ENCODE assay signal across 8 mouse cellular contexts in the genomic region with DNA sequence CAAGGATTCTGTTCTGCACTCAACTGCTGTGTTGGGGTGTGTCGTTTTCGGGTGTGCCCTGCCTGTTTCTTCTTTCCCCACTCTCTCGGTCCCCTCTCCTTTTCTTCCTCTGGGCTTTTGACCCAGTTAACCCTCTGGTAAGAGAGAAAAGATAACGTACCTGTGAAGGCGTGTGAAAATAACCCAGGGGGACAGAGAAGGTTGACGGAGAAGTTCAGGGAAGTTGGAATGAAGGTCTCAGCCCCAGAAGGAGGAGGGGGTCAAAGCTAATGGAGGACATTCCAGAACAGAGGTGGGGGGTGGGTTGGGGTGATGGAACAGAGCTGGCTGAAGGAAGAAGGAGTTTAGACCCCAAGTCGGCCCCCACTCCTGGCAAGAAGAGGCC. TPM values are rescaled to one million over a fixed set of nuclear protein-coding genes. Genes with fewer than 3 reads are reported as not detected.
DNase-seq lines count a peak whose midpoint lies in the region; ATAC-seq lines count a peak whose summit lies in the region.

No protein-coding gene starts in this region.

- H3K27me3 ChIP-seq in heart, embryonic 10.5 days (ENCODE audit: insufficient read depth, poor library complexity, severe bottlenecking) = no peaks in the 10 kb centered on the region
- H3K27me3 ChIP-seq in forebrain, embryonic 11.5 days (ENCODE audit: control insufficient read depth, insufficient read depth, low read length) = no peaks in the 10 kb centered on the region
- H3K27me3 ChIP-seq in liver, embryonic 12.5 days (replicated peaks) = peaks cover 58% of the 10 kb centered on the region

- H3K36me3 ChIP-seq in heart, embryonic 10.5 days = peaks cover 35% of the 10 kb centered on the region
- peaks cover 5% of the 10 kb centered on the region; the same call in 1 of the 2 replicates for H3K36me3 ChIP-seq in forebrain, embryonic 11.5 days (ENCODE audit: control insufficient read depth, insufficient read depth, low read length)
- H3K36me3 ChIP-seq in liver, embryonic 12.5 days = peaks cover 7% of the 10 kb centered on the region

- no peak for ATAC-seq in forebrain, embryonic 11.5 days (replicated peaks; ENCODE audit: low FRiP score)
- no peak for ATAC-seq in liver, embryonic 12.5 days

- no peak for DNase-seq in heart, embryonic 10.5 days (ENCODE audit: low spot score)
- no peak for DNase-seq in heart, adult 9 months (ENCODE audit: low spot score in 2 of 2)
- DNase-seq in 3T3-L1 (ENCODE audit: low read depth, low spot score) = peak; percentile 26
- DNase-seq in forebrain, embryonic 11.5 days (ENCODE audit: low spot score) = no peak
- DNase-seq in layer of hippocampus, adult 8-10 months (ENCODE audit: low spot score in 2 of 2) = no peak
- DNase-seq in adrenal gland, postnatal 36 days = no peak
- no peak for DNase-seq in cerebellum, postnatal 25 days

- H3K4me3 ChIP-seq in heart, embryonic 10.5 days = peak overlapping the region; percentile 71
- H3K4me3 ChIP-seq in forebrain, embryonic 11.5 days (ENCODE audit: low read depth, low read length) = peak overlapping the region; percentile 67
- H3K4me3 ChIP-seq in liver, embryonic 12.5 days = peak overlapping the region; percentile 61

- 3% methylated on average over 7 of the region's 7 CpGs for WGBS in heart, embryonic 10.5 days
- WGBS in forebrain, embryonic 11.5 days = 8% methylated on average over 7 of the region's 7 CpGs
- WGBS in liver, embryonic 12.5 days (ENCODE audit: insufficient replicate concordance) = 6% methylated on average over 7 of the region's 7 CpGs

- peak overlapping the region; percentile 95 for H3K4me2 ChIP-seq in forebrain, embryonic 11.5 days (ENCODE audit: low read depth, low read length, severe bottlenecking)
- peak overlapping the region; percentile 91 for H3K4me2 ChIP-seq in liver, embryonic 12.5 days

- peaks cover 69% of the 10 kb centered on the region for H3K4me1 ChIP-seq in heart, embryonic 10.5 days
- H3K4me1 ChIP-seq in forebrain, embryonic 11.5 days (replicated peaks; ENCODE audit: control insufficient read depth, insufficient read depth, low read length) = peaks cover 30% of the 10 kb centered on the region
- H3K4me1 ChIP-seq in liver, embryonic 12.5 days = peaks cover 90% of the 10 kb centered on the region

- peak overlapping the region; percentile 93 for H3K27ac ChIP-seq in heart, embryonic 10.5 days
- H3K27ac ChIP-seq in forebrain, embryonic 11.5 days (ENCODE audit: low read depth, low read length) = peak overlapping the region; percentile 25; the same call in 1 of the 2 replicates
- peak overlapping the region; percentile 78 for H3K27ac ChIP-seq in liver, embryonic 12.5 days

- no peaks in the 10 kb centered on the region for H3K9me3 ChIP-seq in heart, embryonic 10.5 days
- peaks cover 2% of the 10 kb centered on the region; the same call in 1 of the 2 replicates for H3K9me3 ChIP-seq in forebrain, embryonic 11.5 days (ENCODE audit: control insufficient read depth, low read length)
- peaks cover 6% of the 10 kb centered on the region; the same call in 1 of the 2 replicates for H3K9me3 ChIP-seq in liver, embryonic 12.5 days (replicated peaks)

- peak overlapping the region; percentile 93 for H3K9ac ChIP-seq in forebrain, embryonic 11.5 days (ENCODE audit: low read length)
- H3K9ac ChIP-seq in liver, embryonic 12.5 days = peak overlapping the region; percentile 62

RNA-seq across cellular contexts. Expression of a gene that starts 3.6 kb away (rescaled TPM):
- polyA plus RNA-seq in heart, embryonic 10.5 days (2016; fragmentation: Nextera tagmentation; extraction: Ambion mirVana) = 19.9 and 22.2 TPM in 2 replicates
- polyA plus RNA-seq in forebrain, embryonic 11.5 days (2014; fragmentation: Nextera tagmentation; extraction: Ambion mirVana) = 25.1 and 28.1 TPM in 2 replicates
- polyA plus RNA-seq in liver, embryonic 12.5 days (2016; fragmentation: Nextera tagmentation; extraction: Ambion mirVana) = 11.9 and 12.6 TPM in 2 replicates
- total RNA-seq in layer of hippocampus, adult 8-10 months (2022) = 10 to 100 TPM in 2 of 4 experiments, 1 to 10 TPM in 2; 6.5 to 19.5 (median 12.8) TPM
- 10 to 100 TPM; 26.1 to 35.1 TPM for total RNA-seq in adrenal gland, postnatal 36 days (2021)

RNA-seq across cellular contexts. Expression of a gene that starts 7.8 kb away (rescaled TPM):
- 56.5 and 58.3 TPM in 2 replicates for polyA plus RNA-seq in heart, embryonic 10.5 days (2016; fragmentation: Nextera tagmentation; extraction: Ambion mirVana)
- polyA plus RNA-seq in forebrain, embryonic 11.5 days (2014; fragmentation: Nextera tagmentation; extraction: Ambion mirVana) = 65.7 and 68.8 TPM in 2 replicates
- polyA plus RNA-seq in liver, embryonic 12.5 days (2016; fragmentation: Nextera tagmentation; extraction: Ambion mirVana) = 29.5 and 29.8 TPM in 2 replicates
- total RNA-seq in layer of hippocampus, adult 8-10 months (2022) = 1 to 10 TPM; 1.8 to 3.7 (median 1.9) TPM
- 1 to 10 TPM; 6.7 to 7.5 TPM for total RNA-seq in adrenal gland, postnatal 36 days (2021)

RNA-seq across cellular contexts. Expression of a gene that starts 10.7 kb away (rescaled TPM):
- 34.8 and 44.5 TPM in 2 replicates for polyA plus RNA-seq in heart, embryonic 10.5 days (2016; fragmentation: Nextera tagmentation; extraction: Ambion mirVana)
- polyA plus RNA-seq in forebrain, embryonic 11.5 days (2014; fragmentation: Nextera tagmentation; extraction: Ambion mirVana) = 50.3 and 52.9 TPM in 2 replicates
- polyA plus RNA-seq in liver, embryonic 12.5 days (2016; fragmentation: Nextera tagmentation; extraction: Ambion mirVana) = 50.7 and 52.8 TPM in 2 replicates
- total RNA-seq in layer of hippocampus, adult 8-10 months (2022) = 10 to 100 TPM; 28.3 to 35.3 (median 31.4) TPM
- 10 to 100 TPM; 37.5 to 40.8 TPM for total RNA-seq in adrenal gland, postnatal 36 days (2021)

RNA-seq across cellular contexts. Expression of a gene that starts 27.6 kb away (rescaled TPM):
- 25.3 and 29.1 TPM in 2 replicates for polyA plus RNA-seq in heart, embryonic 10.5 days (2016; fragmentation: Nextera tagmentation; extraction: Ambion mirVana)
- polyA plus RNA-seq in forebrain, embryonic 11.5 days (2014; fragmentation: Nextera tagmentation; extraction: Ambion mirVana) = 27.2 and 29.2 TPM in 2 replicates
- 14.2 and 15.0 TPM in 2 replicates for polyA plus RNA-seq in liver, embryonic 12.5 days (2016; fragmentation: Nextera tagmentation; extraction: Ambion mirVana)
- 10 to 100 TPM; 16.9 to 20.1 (median 18.3) TPM for total RNA-seq in layer of hippocampus, adult 8-10 months (2022)
- total RNA-seq in adrenal gland, postnatal 36 days (2021) = 10 to 100 TPM; 18.3 to 18.7 TPM

RNA-seq across cellular contexts. Expression of a gene that starts 28.3 kb away (rescaled TPM):
- 23.8 and 26.7 TPM in 2 replicates for polyA plus RNA-seq in heart, embryonic 10.5 days (2016; fragmentation: Nextera tagmentation; extraction: Ambion mirVana)
- polyA plus RNA-seq in forebrain, embryonic 11.5 days (2014; fragmentation: Nextera tagmentation; extraction: Ambion mirVana) = 26.9 and 29.9 TPM in 2 replicates
- polyA plus RNA-seq in liver, embryonic 12.5 days (2016; fragmentation: Nextera tagmentation; extraction: Ambion mirVana) = 20.2 and 20.9 TPM in 2 replicates
- total RNA-seq in layer of hippocampus, adult 8-10 months (2022) = 10 to 100 TPM; 45.9 to 61.4 (median 50.0) TPM
- 10 to 100 TPM; 47.0 to 49.4 TPM for total RNA-seq in adrenal gland, postnatal 36 days (2021)

Comparison
In these comparisons a context has a peak if more than half of its experiments do, and no peak if none do; other contexts are left out.
1. H3K27ac ChIP-seq: peak in every context shown above with its lines; median percentile 93 in heart, embryonic 10.5 days; 78 in liver, embryonic 12.5 days; 25 in forebrain, embryonic 11.5 days.